Mouse (Mus musculus): Measurements from ENCODE around the gene Tcf12. TPM values are rescaled to one million over a fixed set of nuclear protein-coding genes. Genes with fewer than 3 reads are reported as not detected.

Gene Tcf12
- total and polyA plus RNA-seq, 3 experiments: 41.4 to 42.3 (median 41.7) TPM

DNA sequence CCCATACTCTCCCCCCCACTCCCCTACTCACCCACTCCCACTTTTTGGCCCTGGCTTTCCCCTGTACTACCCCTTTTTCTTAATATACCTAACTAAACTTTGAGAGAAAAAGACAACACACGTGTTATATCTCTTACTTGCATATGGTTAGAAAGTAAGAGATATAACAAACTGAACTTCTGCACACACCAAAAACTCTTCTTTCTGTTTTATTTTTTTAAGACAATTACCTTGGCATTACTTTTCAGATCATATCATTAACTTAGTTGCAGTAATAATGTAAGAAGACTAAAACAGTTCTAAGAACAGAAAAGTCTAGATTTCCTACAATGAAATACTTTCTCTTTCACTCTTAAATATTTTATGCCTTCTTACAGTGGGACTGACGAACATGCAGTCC lies 72.3 kb downstream of the Tcf12 start:
- no peak for DNase-seq (ENCODE audit: extremely low read depth)
- Histone ChIP-seq H3K9ac (ENCODE audit: insufficient read depth, low read depth) (no peak overlapping the region), H3K4me3 (replicated peaks in 1 of 3; ENCODE audit: low read depth in 2 of 3, low read length in 2 of 3, poor library complexity in 1 of 3) (no peak overlapping the region), H3K4me1 (ENCODE audit: control insufficient read depth in 1 of 2, insufficient read depth in 2 of 2) (peaks cover 2 to 8% of the 10 kb centered on the region in 2 experiments; a peak in 3 of 4 replicates), H3K27ac (ENCODE audit: insufficient read depth, low read depth) (no peak overlapping the region), H3K9me3 (replicated peaks; ENCODE audit: low read length) (no peaks in the 10 kb centered on the region), H3K79me2 (replicated peaks; ENCODE audit: control insufficient read depth, extremely low read depth, insufficient read depth, poor library complexity, severe bottlenecking) (peaks cover 6% of the 10 kb centered on the region; the same call in 1 of the 2 replicates), H3K27me3 (replicated peaks) (no peaks in the 10 kb centered on the region), H3K36me3 (replicated peaks in 1 of 2; ENCODE audit: control insufficient read depth in 1 of 2, insufficient read depth in 1 of 2, low read length in 1 of 2) (no peaks in the 10 kb centered on the region), H3K4me2 (ENCODE audit: insufficient read depth, low read depth, poor library complexity, severe bottlenecking) (no peak overlapping the region)
- in situ Hi-C loops (cut with MboI; ENCODE audit: low pct_ligation_motif_present, low pct_unique_long_range_greater_than_20kb, low sequenced_read_pairs) (no loop called here), dilution Hi-C loops (cut with MboI; ENCODE audit: extremely low pct_ligation_motif_present, extremely low pct_unique_long_range_greater_than_20kb, low sequenced_read_pairs) (no loop called here)
- TF ChIP-seq MEF2A (IDR thresholded peaks at IDR 0.05; ENCODE audit: borderline replicate concordance, low read depth, low read length) (no peak), SIN3A (IDR thresholded peaks at IDR 0.05; ENCODE audit: low read length) (no peak), HCFC1 (IDR thresholded peaks at IDR 0.05; ENCODE audit: low read depth, low read length) (no peak), MAFK (IDR thresholded peaks at IDR 0.05; ENCODE audit: insufficient replicate concordance, low read length) (no peak), ZC3H11A (IDR thresholded peaks at IDR 0.05; ENCODE audit: low read depth, low read length) (no peak), NRF1 (IDR thresholded peaks at IDR 0.05; ENCODE audit: low read depth, low read length) (no peak), PAX5 (IDR thresholded peaks at IDR 0.05; ENCODE audit: low read length) (no peak), ZKSCAN1 (IDR thresholded peaks at IDR 0.05; ENCODE audit: borderline replicate concordance, low read depth, low read length) (no peak), JUN (IDR thresholded peaks at IDR 0.05; ENCODE audit: insufficient read depth, low read depth, low read length) (no peak), RAD21 (IDR thresholded peaks at IDR 0.05; ENCODE audit: low read depth, low read length) (no peak), MAX (IDR thresholded peaks at IDR 0.05; ENCODE audit: low read length) (no peak), NELFE (IDR thresholded peaks at IDR 0.05; ENCODE audit: low read depth, low read length) (no peak), IRF4 (IDR thresholded peaks at IDR 0.05; ENCODE audit: low read depth, low read length) (no peak), USF1 (IDR thresholded peaks at IDR 0.05; ENCODE audit: low read depth, low read length) (no peak)

GRCm38 (mm10) chr9:72037059-72037516 lies 74.6 kb downstream of the Tcf12 start:
- Histone ChIP-seq H3K4me3 (replicated peaks in 1 of 3; ENCODE audit: low read depth in 2 of 3, low read length in 2 of 3, poor library complexity in 1 of 3) (no peak overlapping the region), H3K27me3 (replicated peaks) (no peaks in the 10 kb centered on the region), H3K9ac (ENCODE audit: insufficient read depth, low read depth) (no peak overlapping the region), H3K79me2 (replicated peaks; ENCODE audit: control insufficient read depth, extremely low read depth, insufficient read depth, poor library complexity, severe bottlenecking) (peaks cover 11% of the 10 kb centered on the region), H3K4me2 (ENCODE audit: insufficient read depth, low read depth, poor library complexity, severe bottlenecking) (no peak overlapping the region), H3K36me3 (replicated peaks in 1 of 2; ENCODE audit: control insufficient read depth in 1 of 2, insufficient read depth in 1 of 2, low read length in 1 of 2) (no peaks in the 10 kb centered on the region), H3K27ac (ENCODE audit: insufficient read depth, low read depth) (no peak overlapping the region), H3K9me3 (replicated peaks; ENCODE audit: low read length) (no peaks in the 10 kb centered on the region), H3K4me1 (ENCODE audit: control insufficient read depth in 1 of 2, insufficient read depth in 2 of 2) (peaks cover 6 to 16% of the 10 kb centered on the region in 2 experiments)
- in situ Hi-C loops (cut with MboI; ENCODE audit: low pct_ligation_motif_present, low pct_unique_long_range_greater_than_20kb, low sequenced_read_pairs): no loop called here
- dilution Hi-C loops (cut with MboI; ENCODE audit: extremely low pct_ligation_motif_present, extremely low pct_unique_long_range_greater_than_20kb, low sequenced_read_pairs): no loop called here
- no peak for TF ChIP-seq SIN3A (IDR thresholded peaks at IDR 0.05; ENCODE audit: low read length)
- TF ChIP-seq KAT2A (IDR thresholded peaks at IDR 0.05; ENCODE audit: insufficient replicate concordance, low read length): no peak
- TF ChIP-seq ELF1 (IDR thresholded peaks at IDR 0.05; ENCODE audit: low read depth, low read length): no peak
- no peak for TF ChIP-seq MEF2A (IDR thresholded peaks at IDR 0.05; ENCODE audit: borderline replicate concordance, low read depth, low read length)
- no peak for TF ChIP-seq MYC (IDR thresholded peaks at IDR 0.05; ENCODE audit: low read depth, low read length)
- no peak for TF ChIP-seq ZKSCAN1 (IDR thresholded peaks at IDR 0.05; ENCODE audit: borderline replicate concordance, low read depth, low read length)
- no peak for TF ChIP-seq HCFC1 (IDR thresholded peaks at IDR 0.05; ENCODE audit: low read depth, low read length)
- DNase-seq (ENCODE audit: extremely low read depth): no peak

Data from CH12.LX (cell line).